Mouse (Mus musculus): ENCODE data around the gene Tmem262. TPM values are rescaled to one million over a fixed set of nuclear protein-coding genes. Genes with fewer than 3 reads are reported as not detected.
A peak's percentile ranks its signal among the peaks of the same experiment; 100 is the strongest.

Tmem262 gene
- total and polyA plus RNA-seq, 3 experiments = 0.18 TPM; not detected in 2

GRCm38 (mm10) chr19:6046294-6047153 is 33.3 kb upstream of the Tmem262 start, which contains the start of gene Syvn1:
Gene Syvn1, plus strand, starts transcription at chr19:6046576.
- peaks cover 22% of the 10 kb centered on the region for H3K79me2 ChIP-seq (ENCODE audit: control insufficient read depth, insufficient read depth, low read length, poor library complexity)
- peaks cover under 1 to 12% of the 10 kb centered on the region in 2 experiments; a peak in 2 of 4 replicates for H3K36me3 ChIP-seq (ENCODE audit: control insufficient read depth in 1 of 2, insufficient read depth in 2 of 2, low read length in 2 of 2)
- no peaks in the 10 kb centered on the region for H3K9me3 ChIP-seq (replicated peaks; ENCODE audit: insufficient read depth, low read length)
- H3K9ac ChIP-seq (ENCODE audit: control insufficient read depth, low read depth, low read length, poor library complexity, severe bottlenecking) = peak within 1 kb of the TSS; percentile 77
- no peaks in the 10 kb centered on the region for H3K27me3 ChIP-seq (ENCODE audit: control insufficient read depth in 1 of 2, insufficient read depth in 2 of 2, low read length in 2 of 2)
- DNase-seq (ENCODE audit: low read depth, low spot score) = peak; percentile 98
- H3K27ac ChIP-seq (ENCODE audit: control insufficient read depth, low read depth, low read length) = peak within 1 kb of the TSS; percentile 94
- H3K4me1 ChIP-seq (ENCODE audit: control insufficient read depth in 1 of 2, insufficient read depth in 2 of 2, low read length in 2 of 2) = peaks cover 3 to 23% of the 10 kb centered on the region in 2 experiments; a peak in 3 of 4 replicates
- H3K4me3 ChIP-seq (ENCODE audit: control insufficient read depth in 1 of 2, insufficient read depth in 1 of 2, low read depth in 2 of 2, low read length in 2 of 2) = peak within 1 kb of the TSS; percentile 61 to 81
- TF ChIP-seq POLR2AphosphoS2 (IDR thresholded peaks at IDR 0.05; ENCODE audit: low read length) (peak; percentile 89), EP300 (IDR thresholded peaks at IDR 0.05; ENCODE audit: low read depth in 1 of 2, low read length in 2 of 2) (no peak), USF2 (IDR thresholded peaks at IDR 0.05; ENCODE audit: borderline replicate concordance in 1 of 2, insufficient read depth in 1 of 2, low read depth in 1 of 2, low read length in 2 of 2) (no peak), TBP (IDR thresholded peaks at IDR 0.05; ENCODE audit: low read depth, low read length) (peak; percentile 96), ELF1 (IDR thresholded peaks at IDR 0.05; ENCODE audit: low read depth, low read length) (peak; percentile 59; the same call in 1 of the 2 replicates), SIN3A (IDR thresholded peaks at IDR 0.05; ENCODE audit: low read length) (peak; percentile 88), KAT2A (conservative IDR thresholded peaks at IDR 0.05; ENCODE audit: low read depth, low read length) (peak; percentile 36; the same call in 1 of the 2 replicates), GATA1 (IDR thresholded peaks at IDR 0.05; ENCODE audit: low read depth, low read length) (no peak), ZNF384 (IDR thresholded peaks at IDR 0.05; ENCODE audit: low read depth, low read length) (peak; percentile 69), MYB (IDR thresholded peaks at IDR 0.05; ENCODE audit: low read depth, low read length) (no peak), CHD2 (IDR thresholded peaks at IDR 0.05; ENCODE audit: low read length) (peak; percentile 95), BHLHE40 (IDR thresholded peaks at IDR 0.05; ENCODE audit: borderline replicate concordance, low read depth, low read length) (0 out of 2 replicates have a peak, but pooled peaks have one; percentile 10), ZMIZ1 (IDR thresholded peaks at IDR 0.05; ENCODE audit: low read depth, low read length) (peak; percentile 83), TCF12 (IDR thresholded peaks at IDR 0.05; ENCODE audit: low read depth, low read length) (peak; percentile 53), TAL1 (IDR thresholded peaks at IDR 0.05; ENCODE audit: low read length) (no peak), GABPA (IDR thresholded peaks at IDR 0.05; ENCODE audit: low read depth, low read length) (no peak), RAD21 (IDR thresholded peaks at IDR 0.05; ENCODE audit: low read depth, low read length) (no peak), POLR2A (IDR thresholded peaks at IDR 0.05; ENCODE audit: control insufficient read depth in 1 of 2, insufficient read depth in 1 of 2, low read depth in 1 of 2, low read length in 2 of 2, poor library complexity in 1 of 2) (peak; percentile 73 to 86), CHD1 (IDR thresholded peaks at IDR 0.05; ENCODE audit: low read depth, low read length) (peak; percentile 98), MAX (IDR thresholded peaks at IDR 0.05; ENCODE audit: low read length) (peak; percentile 50; the same call in 1 of the 2 replicates), MXI1 (IDR thresholded peaks at IDR 0.05; ENCODE audit: low read depth, low read length) (peak; percentile 79), NRF1 (IDR thresholded peaks at IDR 0.05; ENCODE audit: insufficient read depth, low read depth, low read length, poor library complexity, severe bottlenecking) (peak; percentile 52), MEF2A (IDR thresholded peaks at IDR 0.05; ENCODE audit: extremely low read depth, insufficient replicate concordance, low read depth, low read length, poor library complexity, severe bottlenecking) (no peak), HCFC1 (IDR thresholded peaks at IDR 0.05; ENCODE audit: low read depth, low read length) (peak; percentile 83), MAFK (IDR thresholded peaks at IDR 0.05; ENCODE audit: borderline replicate concordance, low read depth, low read length) (no peak; the same call in 1 of the 2 replicates), RCOR1 (IDR thresholded peaks at IDR 0.05; ENCODE audit: low read depth, low read length) (no peak), ZKSCAN1 (IDR thresholded peaks at IDR 0.05; ENCODE audit: low read depth, low read length) (no peak), UBTF (IDR thresholded peaks at IDR 0.05; ENCODE audit: borderline replicate concordance, insufficient read depth, low read depth, low read length) (no peak), MYC (IDR thresholded peaks at IDR 0.05; ENCODE audit: low read depth, low read length) (0 out of 2 replicates have a peak, but pooled peaks have one; percentile 18), MAZ (IDR thresholded peaks at IDR 0.05; ENCODE audit: low read depth, low read length) (peak; percentile 92), POLR2AphosphoS5 (IDR thresholded peaks at IDR 0.05; ENCODE audit: borderline replicate concordance, low read depth, low read length) (no peak; the same call in 1 of the 2 replicates), ETS1 (IDR thresholded peaks at IDR 0.05; ENCODE audit: low read depth, low read length) (peak; percentile 84), USF1 (IDR thresholded peaks at IDR 0.05; ENCODE audit: low read depth, low read length) (no peak; the same call in 1 of the 2 replicates), NELFE (IDR thresholded peaks at IDR 0.05; ENCODE audit: low read depth, low read length) (peak; percentile 63), JUND (IDR thresholded peaks at IDR 0.05; ENCODE audit: low read depth, low read length) (no peak)

All from MEL (cell line).